Mouse (Mus musculus) liver, embryonic 15.5 days (tissue): ENCODE results near the gene Plau. TPM values are rescaled to one million over a fixed set of nuclear protein-coding genes. Genes with fewer than 3 reads are reported as not detected.

Experiments used
- ATAC-seq: fragments of 200-750 bp; cut with Nextera tagmentation; 2 replicates; pipeline ENCODE4 v1.8.0; 2017; ENCODE audit warnings: moderate number of reproducible peaks, mild to moderate bottlenecking, moderate library complexity; ENCODE audit not compliant: insufficient read depth
- H3K27ac ChIP-seq: fragments of 300-500 bp; sonication (generic); replicated peaks from 2 replicates; pipeline ENCODE4 v1.5.1; 2015; ENCODE audit warnings: mild to moderate bottlenecking, inconsistent platforms
- H3K27me3 ChIP-seq: fragments of 300-500 bp; sonication (generic); 2 replicates; pipeline ENCODE4 v1.6.1; 2015; ENCODE audit warnings: mild to moderate bottlenecking, inconsistent platforms
- H3K36me3 ChIP-seq: fragments of 300-500 bp; sonication (generic); replicated peaks from 2 replicates; pipeline ENCODE4 v1.6.1; 2015; ENCODE audit warnings: moderate library complexity, mild to moderate bottlenecking, inconsistent platforms
- H3K4me1 ChIP-seq: fragments of 300-500 bp; sonication (generic); replicated peaks from 2 replicates; pipeline ENCODE4 v1.6.1; 2015; ENCODE audit warnings: inconsistent platforms
- H3K4me2 ChIP-seq: fragments of 300-500 bp; sonication (generic); 2 replicates; pipeline ENCODE4 v1.6.1; 2015; ENCODE audit warnings: moderate library complexity, mild to moderate bottlenecking, inconsistent platforms
- H3K4me3 ChIP-seq: fragments of 300-500 bp; sonication (generic); replicated peaks from 2 replicates; pipeline ENCODE4 v1.5.1; 2015; ENCODE audit warnings: mild to moderate bottlenecking, inconsistent platforms
- H3K9ac ChIP-seq: fragments of 300-500 bp; sonication (generic); 2 replicates; pipeline ENCODE4 v1.6.1; 2015; ENCODE audit warnings: moderate library complexity, mild to moderate bottlenecking, inconsistent platforms
- H3K9me3 ChIP-seq: fragments of 300-500 bp; sonication (generic); replicated peaks from 2 replicates; pipeline ENCODE4 v1.6.1; 2016; ENCODE audit warnings: inconsistent platforms
- WGBS: fragments of 180-500 bp; shearing (Covaris S2); methylation state at CpG from one replicate; pipeline ENCODE4 v1.1.7; 2015; ENCODE audit warnings: mixed read lengths; ENCODE audit not compliant: insufficient replicate concordance; 5-methylcytosine and 5-hydroxymethylcytosine counted together
- polyA plus RNA-seq: library from polyadenylated mRNA; unstranded; fragments of >200 nt; fragmentation: Nextera tagmentation; extraction: Ambion mirVana; gene quantifications from 2 replicates; pipeline ENCODE4 v1.2.1, GENCODE M21; 2015

Gene Plau
- polyA plus RNA-seq, 1 experiment from 2014 or later: 0.76 TPM

- H3K4me2 ChIP-seq: peak overlapping the region; percentile 45
- 18% methylated on average over 12 of the region's 12 CpGs for WGBS
Measured at GRCm38 (mm10) chr14:20829523-20830366, 6.7 kb upstream of the Plau start.

DNA sequence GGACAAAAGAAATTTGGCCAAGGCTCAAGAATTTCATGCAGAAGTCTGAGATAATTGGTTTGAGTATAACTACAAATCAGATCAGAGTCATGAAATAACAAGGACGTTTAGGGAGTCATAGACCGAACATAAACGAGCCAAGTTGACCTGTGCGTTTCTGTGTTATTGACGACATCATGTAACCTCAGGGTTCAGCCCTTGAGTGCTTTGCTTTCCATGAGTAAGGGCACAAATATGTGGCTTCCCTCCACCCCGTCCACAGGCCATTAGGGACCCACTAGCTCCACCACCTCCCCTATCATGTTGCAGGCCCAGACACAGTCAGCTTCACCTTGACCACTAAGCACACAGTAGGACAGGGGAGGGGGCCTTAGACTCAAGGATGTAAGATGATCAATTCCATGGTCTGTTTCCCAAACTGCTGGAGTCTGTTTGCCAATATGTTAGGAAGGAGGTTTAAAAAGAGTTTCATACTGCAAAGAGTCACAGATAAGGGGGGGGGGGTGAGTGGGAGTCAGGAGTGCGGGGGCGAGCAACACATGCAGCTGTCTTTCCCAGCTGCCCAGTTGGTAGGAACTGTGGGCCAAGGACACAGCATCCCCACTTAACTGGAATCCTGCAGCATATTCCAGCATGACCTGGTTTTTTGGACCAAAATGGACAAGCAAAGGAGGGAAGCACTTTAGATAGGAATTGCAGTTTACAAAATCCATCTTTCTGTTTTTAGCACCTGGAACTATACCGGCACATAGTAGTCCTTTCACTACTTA lies 5.1 kb upstream of the Plau start:
- no peaks in the 10 kb centered on the region for H3K4me1 ChIP-seq
- no peak overlapping the region for H3K9ac ChIP-seq
- H3K27me3 ChIP-seq: peaks cover 27% of the 10 kb centered on the region
- no peak overlapping the region for H3K27ac ChIP-seq
- no peak overlapping the region for H3K4me3 ChIP-seq
- WGBS: 64% methylated on average over 9 of the region's 9 CpGs
- H3K4me2 ChIP-seq: no peak overlapping the region
- H3K36me3 ChIP-seq: no peaks in the 10 kb centered on the region
- H3K9me3 ChIP-seq: no peaks in the 10 kb centered on the region
- no peak for ATAC-seq

More at GRCm38 (mm10) chr14:20829523-20830366, 6.7 kb upstream of the Plau start:
- H3K27ac ChIP-seq: 0 out of 2 replicates have a peak overlapping the region, but pooled peaks have one; percentile 51
- no peak for ATAC-seq
- peaks cover 12% of the 10 kb centered on the region; the same call in 1 of the 2 replicates for H3K27me3 ChIP-seq
- H3K9me3 ChIP-seq: no peaks in the 10 kb centered on the region
- no peaks in the 10 kb centered on the region for H3K36me3 ChIP-seq
- 0 out of 2 replicates have a peak overlapping the region, but pooled peaks have one; percentile 2 for H3K4me3 ChIP-seq
- no peak overlapping the region for H3K9ac ChIP-seq
- no peaks in the 10 kb centered on the region for H3K4me1 ChIP-seq

DNA sequence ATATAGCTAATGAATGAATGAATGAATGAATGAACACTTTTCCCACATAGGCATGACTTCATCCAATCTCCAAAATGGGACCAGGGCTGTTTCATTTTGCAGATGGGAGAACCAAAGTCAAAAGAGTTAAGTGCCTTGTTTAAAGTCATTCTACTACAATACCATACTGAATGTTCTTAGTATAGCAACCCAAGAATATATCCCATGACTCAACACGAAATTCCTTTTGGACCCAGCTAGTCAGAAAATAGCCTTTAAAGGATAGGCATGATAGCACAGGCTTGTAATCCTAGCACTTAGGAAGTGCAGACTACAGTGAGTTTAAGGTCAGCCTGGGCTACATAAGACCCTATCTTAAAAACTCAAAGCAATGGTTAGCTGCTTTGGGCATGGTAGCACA lies 4.5 kb upstream of the Plau start:
- no peak for ATAC-seq
- Histone ChIP-seq H3K4me1 (peaks cover 4% of the 10 kb centered on the region), H3K4me2 (no peak overlapping the region), H3K9ac (no peak overlapping the region), H3K36me3 (no peaks in the 10 kb centered on the region), H3K27ac (no peak overlapping the region), H3K4me3 (no peak overlapping the region), H3K27me3 (peaks cover 32% of the 10 kb centered on the region), H3K9me3 (no peaks in the 10 kb centered on the region)
- 40% methylated on average over 1 of the region's 1 CpGs for WGBS

DNA sequence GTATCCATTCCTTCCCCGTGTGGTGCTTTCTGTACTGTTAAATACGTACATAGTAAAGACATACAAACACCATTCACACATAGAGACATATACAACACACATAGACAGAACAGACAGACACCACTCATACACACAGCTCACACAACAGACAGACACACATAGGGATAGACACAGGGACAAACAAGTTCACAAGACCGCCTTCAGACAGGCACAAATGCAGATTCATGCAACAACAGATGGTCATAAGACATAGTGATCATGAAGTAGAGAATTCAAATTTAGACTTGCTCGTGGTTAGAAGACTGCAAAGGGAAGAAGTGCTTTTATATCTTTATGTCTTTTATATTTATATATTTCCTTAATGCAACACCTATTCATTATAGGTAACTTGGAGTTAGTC lies 2.9 kb upstream of the Plau start:
- Histone ChIP-seq H3K9me3 (no peaks in the 10 kb centered on the region), H3K9ac (no peak overlapping the region), H3K27me3 (peaks cover 41% of the 10 kb centered on the region), H3K36me3 (no peaks in the 10 kb centered on the region), H3K4me3 (no peak overlapping the region), H3K4me1 (peaks cover 6% of the 10 kb centered on the region), H3K27ac (no peak overlapping the region), H3K4me2 (no peak overlapping the region)
- no peak for ATAC-seq
- 59% methylated on average over 4 of the region's 4 CpGs for WGBS

DNA sequence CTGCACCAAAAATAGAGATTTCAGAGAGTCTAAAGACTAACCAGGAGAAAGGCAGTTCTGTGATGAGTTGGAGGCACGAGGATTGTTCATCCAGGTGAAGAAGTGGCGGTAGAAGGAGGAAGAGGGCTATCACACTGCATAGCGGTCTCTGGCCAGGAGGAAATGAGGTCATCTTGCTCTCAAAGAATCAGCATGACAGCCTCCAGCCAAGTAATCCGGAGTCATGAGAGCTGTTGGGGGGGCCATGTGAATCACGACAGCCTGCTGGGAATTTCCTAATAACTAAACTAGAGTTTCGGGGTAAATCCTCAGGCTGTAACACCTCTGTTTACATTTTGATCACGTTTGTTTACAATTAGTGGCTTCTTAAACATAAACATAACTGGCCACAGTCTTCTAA lies 2.3 kb upstream of the Plau start:
- 14% methylated on average over 7 of the region's 7 CpGs for WGBS
- Histone ChIP-seq H3K4me1 (peaks cover 6% of the 10 kb centered on the region), H3K27ac (no peak overlapping the region), H3K4me3 (no peak overlapping the region), H3K9ac (no peak overlapping the region), H3K4me2 (no peak overlapping the region), H3K9me3 (no peaks in the 10 kb centered on the region), H3K27me3 (peaks cover 41% of the 10 kb centered on the region), H3K36me3 (no peaks in the 10 kb centered on the region)
- ATAC-seq: no peak

- Histone ChIP-seq H3K9ac (peak overlapping the region; percentile 20; the same call in 1 of the 2 replicates), H3K4me3 (peak overlapping the region; percentile 52), H3K27me3 (peaks cover 41% of the 10 kb centered on the region), H3K4me2 (peak overlapping the region; percentile 70), H3K4me1 (peaks cover 6% of the 10 kb centered on the region), H3K27ac (no peak overlapping the region), H3K9me3 (no peaks in the 10 kb centered on the region), H3K36me3 (no peaks in the 10 kb centered on the region)
- 0 out of 2 replicates have a peak, but pooled peaks have one; percentile 9 for ATAC-seq
- 2% methylated on average over 10 of the region's 10 CpGs for WGBS
Measured at GRCm38 (mm10) chr14:20836905-20837376, 481 bp downstream of the Plau start.

DNA sequence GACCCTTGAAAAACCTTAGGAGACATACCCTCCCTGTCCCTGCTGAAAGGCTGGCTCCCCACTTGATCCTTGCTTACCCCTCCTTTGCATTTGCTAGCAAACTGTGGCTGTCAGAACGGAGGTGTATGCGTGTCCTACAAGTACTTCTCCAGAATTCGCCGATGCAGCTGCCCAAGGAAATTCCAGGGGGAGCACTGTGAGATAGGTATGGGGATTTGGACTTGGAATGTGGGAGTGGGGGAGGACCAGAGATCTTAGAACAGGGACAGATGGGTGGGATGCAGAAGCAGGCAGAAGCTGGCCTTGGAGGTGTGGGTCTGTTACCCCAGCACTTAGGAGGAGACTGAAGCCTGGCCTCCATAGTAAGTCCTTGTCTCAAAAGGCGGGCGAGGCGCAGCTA lies 1.2 kb downstream of the Plau start:
- H3K4me2 ChIP-seq: peak overlapping the region; percentile 70
- ATAC-seq: no peak
- peaks cover 41% of the 10 kb centered on the region for H3K27me3 ChIP-seq
- no peaks in the 10 kb centered on the region for H3K36me3 ChIP-seq
- 0 out of 2 replicates have a peak overlapping the region, but pooled peaks have one; percentile 52 for H3K4me3 ChIP-seq
- no peak overlapping the region for H3K9ac ChIP-seq
- no peak overlapping the region for H3K27ac ChIP-seq
- WGBS: 72% methylated on average over 7 of the region's 7 CpGs
- no peaks in the 10 kb centered on the region for H3K9me3 ChIP-seq
- H3K4me1 ChIP-seq: peaks cover 6% of the 10 kb centered on the region

GRCm38 (mm10) chr14:20841526-20841925 lies 5.1 kb downstream of the Plau start:
- no peak for ATAC-seq

DNA sequence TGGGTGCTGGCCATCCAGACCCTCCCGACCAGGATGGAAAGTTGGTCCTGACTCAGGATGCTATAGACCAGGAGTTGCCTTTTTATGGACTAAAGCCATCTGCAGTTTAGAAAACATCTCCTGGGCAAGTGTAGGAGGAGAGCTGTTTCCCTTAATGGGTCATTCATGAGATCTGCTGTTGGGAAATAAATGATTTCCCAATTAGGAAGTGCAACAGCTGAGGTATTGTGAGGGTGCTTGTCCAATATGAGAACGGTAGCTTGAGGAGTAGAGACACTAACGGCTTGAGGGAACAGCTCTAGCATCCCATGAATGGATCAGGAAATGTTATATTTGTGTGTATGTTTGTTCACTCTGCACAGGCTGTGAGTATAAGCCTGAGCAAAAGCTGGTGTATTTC lies 6.2 kb downstream of the Plau start:
- H3K4me3 ChIP-seq: no peak overlapping the region
- ATAC-seq: no peak
- no peak overlapping the region for H3K9ac ChIP-seq
- H3K4me2 ChIP-seq: no peak overlapping the region
- 71% methylated on average over 3 of the region's 3 CpGs for WGBS
- H3K27ac ChIP-seq: no peak overlapping the region
- H3K4me1 ChIP-seq: peaks cover 8% of the 10 kb centered on the region; the same call in 1 of the 2 replicates
- no peaks in the 10 kb centered on the region for H3K9me3 ChIP-seq
- peaks cover 7% of the 10 kb centered on the region for H3K27me3 ChIP-seq
- H3K36me3 ChIP-seq: no peaks in the 10 kb centered on the region

More at GRCm38 (mm10) chr14:20841526-20841925, 5.1 kb downstream of the Plau start:
- Histone ChIP-seq H3K4me2 (no peak overlapping the region), H3K36me3 (no peaks in the 10 kb centered on the region), H3K4me1 (peaks cover 14% of the 10 kb centered on the region), H3K9ac (no peak overlapping the region), H3K27me3 (peaks cover 16% of the 10 kb centered on the region), H3K4me3 (no peak overlapping the region), H3K9me3 (no peaks in the 10 kb centered on the region), H3K27ac (no peak overlapping the region)
- WGBS: 61% methylated on average over 2 of the region's 2 CpGs

GRCm38 (mm10) chr14:20844126-20844525 lies 7.7 kb downstream of the Plau start:
- Histone ChIP-seq H3K27ac (no peak overlapping the region), H3K9ac (no peak overlapping the region), H3K4me1 (peaks cover 8% of the 10 kb centered on the region; the same call in 1 of the 2 replicates), H3K4me2 (no peak overlapping the region), H3K9me3 (no peaks in the 10 kb centered on the region), H3K27me3 (peaks cover 10% of the 10 kb centered on the region; the same call in 1 of the 2 replicates), H3K36me3 (no peaks in the 10 kb centered on the region), H3K4me3 (no peak overlapping the region)
- 68% methylated on average over 6 of the region's 6 CpGs for WGBS
- no peak for ATAC-seq
